Mouse (Mus musculus) embryo, embryonic 11.5 days (tissue): ENCODE data around the gene Odf2.
"Not testable (repeated sequence)": the region's sequence is repeated elsewhere in the genome, so short reads cannot be mapped to it uniquely, and the experiment has no call there.

Experiments used
- DNase-seq: peaks from one replicate; pipeline ENCODE4 v3.0.0-alpha.2; 2012; ENCODE audit warnings: low read depth, low spot score

Gene Odf2

GRCm38 (mm10) chr2:29868949-29869645, 19.9 kb upstream of the Odf2 start, which contains the start of gene Cercam:
Cercam (plus strand) TSS chr2:29869164.
- DNase-seq = peak; percentile 84

- DNase-seq = no peak
These were observed 19.2 kb upstream of the Odf2 start for GRCm38 (mm10) chr2:29869646-29870451.

GRCm38 (mm10) chr2:29872581-29873295, 16.3 kb upstream of the Odf2 start:
- no peak for DNase-seq

GRCm38 (mm10) chr2:29873801-29874200, 15.2 kb upstream of the Odf2 start:
- no peak for DNase-seq

- DNase-seq = no peak
These were observed 11.0 kb upstream of the Odf2 start for GRCm38 (mm10) chr2:29878061-29878460.

DNA sequence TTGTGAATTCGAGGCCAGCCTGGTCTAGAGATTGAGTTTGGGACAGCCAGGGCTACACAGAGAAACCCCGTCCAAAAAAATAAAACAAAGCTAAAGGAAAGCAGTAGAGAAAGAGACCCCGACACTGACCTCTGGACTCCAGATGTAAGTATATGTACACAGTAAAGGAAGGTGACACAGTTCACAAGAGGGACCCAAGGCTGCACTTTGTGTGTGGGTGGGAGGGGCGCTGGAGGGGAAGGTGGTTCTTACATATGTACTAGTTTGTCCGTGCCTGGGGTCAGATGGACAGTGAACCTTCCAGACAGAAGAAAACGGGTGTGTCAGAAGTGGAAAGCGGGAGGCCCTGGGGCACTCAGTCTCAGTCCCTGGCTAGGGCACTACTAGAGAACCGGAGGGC, 9.8 kb upstream of the Odf2 start:
- DNase-seq = no peak

GRCm38 (mm10) chr2:29879964-29880830, 8.8 kb upstream of the Odf2 start:
- no peak for DNase-seq

DNA sequence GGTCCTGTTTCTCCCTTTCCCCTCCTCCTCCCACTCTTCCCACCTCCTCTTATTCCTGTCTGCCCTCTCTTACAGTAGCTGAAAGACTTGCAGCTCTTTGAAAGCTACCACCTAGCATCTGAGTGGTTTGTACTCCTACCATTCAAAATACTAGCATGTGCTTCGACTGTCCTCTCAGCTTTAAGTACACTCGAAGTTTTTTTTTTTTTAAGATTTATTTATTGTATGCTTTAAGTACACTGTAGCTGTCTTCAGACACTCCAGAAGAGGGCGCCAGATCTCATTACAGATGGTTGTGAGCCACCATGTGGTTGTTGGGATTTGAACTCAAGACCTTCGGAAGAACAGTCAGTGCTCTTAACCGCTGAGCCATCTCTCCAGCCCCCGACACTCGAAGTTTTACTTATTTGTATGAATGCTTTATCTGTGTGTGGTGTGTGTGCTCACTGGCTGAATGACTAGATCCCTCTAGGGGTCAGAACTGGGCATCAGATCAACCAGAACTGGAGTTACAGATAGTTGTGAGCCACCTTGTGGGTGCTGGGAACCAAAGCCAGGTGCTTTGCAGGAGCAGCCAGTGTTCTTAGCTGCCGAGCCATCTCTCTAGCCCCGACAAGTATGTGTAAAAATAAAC, 2.2 kb upstream of the Odf2 start:
- not testable (repeated sequence) for DNase-seq

DNA sequence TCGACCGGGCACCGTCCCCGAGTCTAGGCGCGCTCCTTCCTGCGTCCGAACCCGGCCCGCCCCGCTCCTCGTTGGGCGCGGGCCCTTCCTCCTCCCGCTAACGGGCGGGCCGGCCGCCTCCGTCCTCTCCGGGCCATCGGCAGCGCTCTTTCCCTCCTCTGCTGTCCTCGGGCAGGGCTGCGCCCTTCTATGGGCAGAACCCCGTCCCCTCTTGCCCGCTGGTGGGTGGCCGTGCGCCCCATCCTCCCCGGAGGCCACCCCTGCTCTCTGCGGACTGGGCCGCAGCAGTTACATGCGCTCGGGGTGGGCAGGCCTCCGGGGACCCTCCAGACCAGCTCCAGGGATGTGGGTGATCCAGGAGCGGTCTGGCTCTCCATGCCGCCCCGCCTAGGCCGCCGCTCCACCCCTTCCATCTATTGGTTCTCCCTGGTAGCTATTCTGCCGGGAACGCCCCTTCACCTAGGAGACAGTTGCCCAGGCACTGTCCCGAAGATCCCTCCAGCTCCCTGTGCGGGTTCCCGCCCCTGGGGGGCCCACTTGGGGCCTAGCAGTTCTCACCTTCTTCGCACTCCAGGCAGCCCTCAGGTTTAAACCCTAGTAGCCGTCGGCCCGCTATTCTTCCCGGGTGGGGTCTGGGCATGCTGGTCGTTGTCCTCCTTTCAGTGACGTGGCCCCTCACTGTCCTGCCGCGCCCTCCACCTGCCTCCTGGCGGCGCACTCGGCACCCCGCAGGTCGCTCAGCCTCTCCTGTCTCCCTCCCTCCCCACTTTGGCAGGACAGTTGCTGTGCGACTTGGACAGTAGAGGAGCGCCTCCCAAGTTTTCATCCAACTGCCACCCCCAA, 1.2 kb downstream of the Odf2 start:
- DNase-seq = peak; percentile 68

GRCm38 (mm10) chr2:29891773-29892172, 2.8 kb downstream of the Odf2 start:
- DNase-seq = no peak

DNA sequence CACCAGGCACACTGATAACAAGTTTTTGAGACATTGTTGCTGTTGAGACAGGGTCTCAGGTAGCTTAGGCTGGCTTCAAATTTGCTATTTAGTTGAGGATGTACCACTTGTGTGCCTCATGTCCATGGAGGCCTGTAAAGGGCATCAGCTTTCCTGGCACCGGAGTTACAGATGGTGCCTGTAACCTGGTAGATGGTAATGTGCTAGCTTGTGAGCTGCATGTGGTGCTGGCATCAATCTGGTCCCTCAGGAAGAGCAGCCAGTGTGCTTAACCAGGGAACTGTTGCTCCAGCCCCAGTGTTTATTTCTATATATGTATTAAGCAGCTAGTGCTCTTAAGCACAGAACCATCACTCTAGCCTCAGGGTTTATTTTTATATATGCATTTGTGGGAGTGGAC, 7.0 kb downstream of the Odf2 start:
- no peak for DNase-seq

DNA sequence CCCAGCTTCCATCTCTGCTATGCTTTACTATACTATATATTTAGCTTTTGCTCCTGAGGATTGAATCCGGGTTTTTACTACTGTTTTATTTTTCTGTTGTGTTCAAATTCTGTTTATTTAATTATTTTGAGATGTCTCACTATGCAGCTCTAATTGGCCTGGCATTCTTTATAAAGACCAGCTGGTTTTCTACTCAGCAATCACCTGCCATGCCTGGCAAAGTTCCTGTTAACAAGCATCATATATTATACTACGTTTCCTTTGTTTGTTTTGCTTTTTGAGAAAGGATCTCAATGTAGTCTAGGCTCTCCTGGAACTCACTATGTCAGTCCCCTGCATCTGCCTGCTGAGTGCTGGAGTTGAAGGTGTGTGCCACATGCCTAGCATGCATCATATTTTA, 8.3 kb downstream of the Odf2 start:
- DNase-seq = no peak

GRCm38 (mm10) chr2:29898081-29898480, 9.1 kb downstream of the Odf2 start:
- no peak for DNase-seq

GRCm38 (mm10) chr2:29902194-29902593, 13.2 kb downstream of the Odf2 start:
- DNase-seq = no peak

DNA sequence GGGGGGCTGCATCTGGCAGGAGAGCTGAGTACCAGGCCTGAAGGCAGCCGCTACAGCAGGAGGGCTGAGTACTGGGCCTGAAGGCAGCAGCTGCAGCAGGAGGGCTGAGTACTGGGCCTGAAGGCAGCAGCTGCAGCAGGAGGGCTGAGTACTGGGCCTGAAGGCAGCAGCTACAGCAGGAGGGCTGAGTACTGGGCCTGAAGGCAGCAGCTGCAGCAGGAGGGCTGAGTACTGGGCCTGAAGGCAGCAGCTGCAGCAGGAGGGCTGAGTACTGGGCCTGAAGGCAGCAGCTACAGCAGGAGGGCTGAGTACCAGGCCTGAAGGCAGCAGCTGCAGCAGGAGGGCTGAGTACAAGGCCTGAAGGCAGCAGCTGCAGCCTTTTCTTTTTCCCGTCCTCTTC, 19.1 kb downstream of the Odf2 start:
- not testable (repeated sequence) for DNase-seq

GRCm38 (mm10) chr2:29910042-29910441, 21.0 kb downstream of the Odf2 start:
- no peak for DNase-seq

GRCm38 (mm10) chr2:29917621-29918020, 28.6 kb downstream of the Odf2 start:
- DNase-seq = no peak

DNA sequence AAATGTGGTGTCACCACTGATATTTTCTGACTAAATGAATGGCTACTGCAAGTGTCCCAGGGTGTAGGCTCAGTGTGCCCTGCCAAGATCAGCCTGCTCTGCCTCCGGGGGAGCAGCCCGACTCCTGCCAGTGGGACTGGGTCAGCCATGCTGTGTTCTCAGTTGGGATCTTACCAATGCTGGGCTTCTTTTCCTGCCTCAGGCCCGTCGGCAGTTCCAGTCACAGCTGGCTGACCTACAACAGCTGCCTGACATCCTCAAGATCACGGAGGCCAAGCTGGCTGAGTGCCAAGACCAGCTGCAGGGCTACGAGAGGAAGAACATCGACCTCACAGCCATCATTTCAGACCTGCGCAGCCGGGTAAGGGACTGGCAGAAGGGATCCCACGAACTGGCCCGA, 33.0 kb downstream of the Odf2 start:
- no peak for DNase-seq

- no peak for DNase-seq
These were observed 37.5 kb downstream of the Odf2 start for GRCm38 (mm10) chr2:29926542-29926941.

DNA sequence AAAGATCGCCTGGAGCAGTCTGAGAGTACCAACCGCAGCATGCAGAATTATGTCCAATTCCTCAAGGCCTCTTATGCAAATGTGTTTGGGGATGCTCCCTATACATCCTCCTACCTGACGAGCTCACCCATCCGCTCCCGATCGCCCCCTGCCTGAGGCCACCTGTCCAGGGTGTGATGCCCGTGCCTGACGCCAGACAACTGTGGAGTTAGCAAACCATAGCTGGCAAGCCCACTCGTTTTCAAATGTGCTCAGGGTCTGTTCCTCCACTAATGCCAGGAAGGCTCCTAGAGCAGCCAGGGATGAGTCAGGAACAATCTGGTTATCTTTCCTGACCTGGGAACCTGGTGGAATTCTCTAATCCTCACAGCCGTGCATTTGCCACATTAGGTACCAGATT, 41.5 kb downstream of the Odf2 start:
- DNase-seq = no peak
